Mouse (Mus musculus) hindbrain, embryonic 16.5 days (tissue): ENCODE data around the gene Ift43. TPM values are rescaled to one million over a fixed set of nuclear protein-coding genes. Genes with fewer than 3 reads are reported as not detected.

Experiments used
- ATAC-seq: fragments of 200-750 bp; cut with Nextera tagmentation; 2 replicates; pipeline ENCODE4 v1.8.0; 2017; ENCODE audit warnings: moderate TSS enrichment, moderate library complexity
- H3K27ac ChIP-seq: fragments of 300-500 bp; sonication (generic); 2 replicates; pipeline ENCODE4 v1.5.1; 2014; ENCODE audit warnings: low read depth, mild to moderate bottlenecking, control low read depth, low read length, moderate library complexity
- H3K27me3 ChIP-seq: fragments of 300-500 bp; sonication (generic); replicated peaks from 2 replicates; pipeline ENCODE4 v1.6.1; 2014; ENCODE audit warnings: low read length; ENCODE audit not compliant: control insufficient read depth, insufficient read depth
- H3K36me3 ChIP-seq: fragments of 300-500 bp; sonication (generic); 2 replicates; pipeline ENCODE4 v1.6.1; 2014; ENCODE audit warnings: mild to moderate bottlenecking, low read length, moderate library complexity, mixed read lengths; ENCODE audit not compliant: control insufficient read depth, insufficient read depth
- H3K4me1 ChIP-seq: fragments of 300-500 bp; sonication (generic); 2 replicates; pipeline ENCODE4 v1.6.1; 2014; ENCODE audit warnings: low read depth, low read length; ENCODE audit not compliant: control insufficient read depth, insufficient read depth
- H3K4me2 ChIP-seq: fragments of 300-500 bp; sonication (generic); 2 replicates; pipeline ENCODE4 v1.6.1; 2014; ENCODE audit warnings: mild to moderate bottlenecking, low read length, control low read depth, moderate library complexity
- H3K4me3 ChIP-seq: fragments of 300-500 bp; sonication (generic); 2 replicates; pipeline ENCODE4 v1.5.1; 2014; ENCODE audit warnings: mild to moderate bottlenecking, low read length, control low read depth, moderate library complexity
- H3K9ac ChIP-seq: fragments of 300-500 bp; sonication (generic); 2 replicates; pipeline ENCODE4 v1.6.1; 2014; ENCODE audit warnings: low read depth, mild to moderate bottlenecking, control low read depth, low read length, moderate library complexity
- H3K9me3 ChIP-seq: fragments of 300-500 bp; sonication (generic); 2 replicates; pipeline ENCODE4 v1.6.1; 2014; ENCODE audit warnings: mild to moderate bottlenecking, low read length, moderate library complexity; ENCODE audit not compliant: control insufficient read depth
- WGBS: fragments of 180-500 bp; shearing (Covaris S2); extraction: QIAGEN DNeasy Blood & Tissue Kit; methylation state at CpG from one replicate; pipeline ENCODE4 v1.1.7; 2014; 5-methylcytosine and 5-hydroxymethylcytosine counted together
- polyA plus RNA-seq: library from polyadenylated mRNA; unstranded; fragments of >200 nt; fragmentation: Nextera tagmentation; extraction: Ambion mirVana; gene quantifications from 2 replicates; pipeline ENCODE4 v1.2.1, GENCODE M21; 2015

The Ift43 gene
- polyA plus RNA-seq, 1 experiment from 2014 or later = 43.0 TPM

- ATAC-seq = no peak
- 0% methylated on average over 1 of the region's 1 CpGs for WGBS
Measured at GRCm38 (mm10) chr12:86168712-86169111, 86.4 kb downstream of the Ift43 start.

GRCm38 (mm10) chr12:86169195-86169594, 86.9 kb downstream of the Ift43 start:
- H3K27ac ChIP-seq = no peak overlapping the region
- no peaks in the 10 kb centered on the region for H3K9me3 ChIP-seq
- H3K4me3 ChIP-seq = no peak overlapping the region
- H3K4me1 ChIP-seq = peaks cover 7% of the 10 kb centered on the region
- H3K4me2 ChIP-seq = no peak overlapping the region
- no peak overlapping the region for H3K9ac ChIP-seq
- no peak for ATAC-seq
- H3K36me3 ChIP-seq = no peaks in the 10 kb centered on the region
- no peaks in the 10 kb centered on the region for H3K27me3 ChIP-seq
- 79% methylated on average over 5 of the region's 5 CpGs for whole genome bisulfite sequencing

More at GRCm38 (mm10) chr12:86168712-86169111, 86.4 kb downstream of the Ift43 start:
- Histone ChIP-seq H3K4me3 (no peak overlapping the region), H3K4me1 (peaks cover 5% of the 10 kb centered on the region), H3K9ac (no peak overlapping the region), H3K9me3 (no peaks in the 10 kb centered on the region), H3K36me3 (no peaks in the 10 kb centered on the region), H3K4me2 (no peak overlapping the region), H3K27ac (no peak overlapping the region), H3K27me3 (no peaks in the 10 kb centered on the region)

GRCm38 (mm10) chr12:86173314-86173713, 91.0 kb downstream of the Ift43 start:
- no peak for ATAC-seq
- H3K9me3 ChIP-seq = no peaks in the 10 kb centered on the region
- WGBS = 57% methylated on average over 6 of the region's 6 CpGs
- H3K4me2 ChIP-seq = no peak overlapping the region
- H3K27ac ChIP-seq = no peak overlapping the region
- no peak overlapping the region for H3K4me3 ChIP-seq
- H3K4me1 ChIP-seq = peaks cover 4% of the 10 kb centered on the region
- H3K27me3 ChIP-seq = no peaks in the 10 kb centered on the region
- no peaks in the 10 kb centered on the region for H3K36me3 ChIP-seq
- no peak overlapping the region for H3K9ac ChIP-seq

GRCm38 (mm10) chr12:86174369-86174768, 92.0 kb downstream of the Ift43 start:
- H3K27ac ChIP-seq = no peak overlapping the region
- no peak overlapping the region for H3K4me2 ChIP-seq
- H3K4me3 ChIP-seq = no peak overlapping the region
- WGBS = 62% methylated on average over 12 of the region's 12 CpGs
- H3K27me3 ChIP-seq = no peaks in the 10 kb centered on the region
- H3K9ac ChIP-seq = no peak overlapping the region
- no peaks in the 10 kb centered on the region for H3K9me3 ChIP-seq
- H3K4me1 ChIP-seq = peaks cover 4% of the 10 kb centered on the region; the same call in 1 of the 2 replicates
- ATAC-seq = no peak
- H3K36me3 ChIP-seq = no peaks in the 10 kb centered on the region

- H3K36me3 ChIP-seq = no peaks in the 10 kb centered on the region
- no peak for ATAC-seq
- peaks cover 4% of the 10 kb centered on the region; the same call in 1 of the 2 replicates for H3K4me1 ChIP-seq
- no peak overlapping the region for H3K9ac ChIP-seq
- no peaks in the 10 kb centered on the region for H3K9me3 ChIP-seq
- no peak overlapping the region for H3K4me2 ChIP-seq
- H3K27ac ChIP-seq = no peak overlapping the region
- H3K27me3 ChIP-seq = no peaks in the 10 kb centered on the region
- no peak overlapping the region for H3K4me3 ChIP-seq
- 19% methylated on average over 12 of the region's 12 CpGs for WGBS
Measured at GRCm38 (mm10) chr12:86175476-86175942, 93.2 kb downstream of the Ift43 start.

GRCm38 (mm10) chr12:86176675-86177339, 94.5 kb downstream of the Ift43 start:
- 52% methylated on average over 11 of the region's 11 CpGs for WGBS

GRCm38 (mm10) chr12:86179266-86179665, 96.9 kb downstream of the Ift43 start:
- no peaks in the 10 kb centered on the region for H3K27me3 ChIP-seq
- no peak overlapping the region for H3K27ac ChIP-seq
- peaks cover 13% of the 10 kb centered on the region for H3K4me1 ChIP-seq
- H3K4me3 ChIP-seq = no peak overlapping the region
- H3K9ac ChIP-seq = no peak overlapping the region
- H3K4me2 ChIP-seq = no peak overlapping the region
- no peaks in the 10 kb centered on the region for H3K9me3 ChIP-seq
- no peak for ATAC-seq
- H3K36me3 ChIP-seq = no peaks in the 10 kb centered on the region
- 35% methylated on average over 7 of the region's 7 CpGs for WGBS

More at GRCm38 (mm10) chr12:86176675-86177339, 94.5 kb downstream of the Ift43 start:
- Histone ChIP-seq H3K9ac (no peak overlapping the region), H3K4me3 (no peak overlapping the region), H3K36me3 (no peaks in the 10 kb centered on the region), H3K4me1 (peaks cover 13% of the 10 kb centered on the region), H3K4me2 (no peak overlapping the region), H3K9me3 (no peaks in the 10 kb centered on the region), H3K27ac (no peak overlapping the region), H3K27me3 (no peaks in the 10 kb centered on the region)
- ATAC-seq = no peak

- ATAC-seq = peak; percentile 63
- 10% methylated on average over 8 of the region's 8 CpGs for WGBS
- Histone ChIP-seq H3K36me3 (no peaks in the 10 kb centered on the region), H3K27me3 (no peaks in the 10 kb centered on the region), H3K9ac (no peak overlapping the region), H3K4me2 (no peak overlapping the region), H3K4me1 (peaks cover 11% of the 10 kb centered on the region), H3K4me3 (no peak overlapping the region), H3K9me3 (no peaks in the 10 kb centered on the region), H3K27ac (peak overlapping the region; percentile 30; the same call in 1 of the 2 replicates)
Measured at GRCm38 (mm10) chr12:86181320-86181751, 99.0 kb downstream of the Ift43 start.

GRCm38 (mm10) chr12:86181879-86182278, 99.5 kb downstream of the Ift43 start:
- Histone ChIP-seq H3K27me3 (no peaks in the 10 kb centered on the region), H3K4me1 (peaks cover 11% of the 10 kb centered on the region), H3K4me2 (no peak overlapping the region), H3K9ac (no peak overlapping the region), H3K4me3 (no peak overlapping the region), H3K27ac (no peak overlapping the region; the same call in 1 of the 2 replicates), H3K36me3 (no peaks in the 10 kb centered on the region), H3K9me3 (no peaks in the 10 kb centered on the region)
- peak; percentile 21; the same call in 1 of the 2 replicates for ATAC-seq
- 39% methylated on average over 2 of the region's 2 CpGs for WGBS
